Mouse (Mus musculus) ES-E14 (cell line): ENCODE measurements around the gene 4931422A03Rik. TPM values are rescaled to one million over a fixed set of nuclear protein-coding genes. Genes with fewer than 3 reads are reported as not detected.
A peak's percentile ranks its signal among the peaks of the same experiment; 100 is the strongest.

ENCODE experiments used
- DNase-seq: peaks from one replicate; pipeline ENCODE4 v3.0.0-alpha.2; 2013; ENCODE audit warnings: low read depth, low spot score
- H3K27ac ChIP-seq: 2 replicates; pipeline ENCODE4 v1.5.1; 2012; ENCODE audit warnings: low read depth, mild to moderate bottlenecking, low read length, moderate library complexity, mixed read lengths; ENCODE audit not compliant: poor library complexity, insufficient read depth, severe bottlenecking
- H3K36me3 ChIP-seq: 2 replicates; pipeline ENCODE4 v1.6.1; 2012; ENCODE audit warnings: mild to moderate bottlenecking, low read length, moderate library complexity, mixed read lengths; ENCODE audit not compliant: control insufficient read depth, poor library complexity, insufficient read depth, severe bottlenecking
- H3K4me1 ChIP-seq, 2 experiments: fragments of 150-350 bp in 1 of 2; sonication (generic) in 1 of 2; 2 replicates each; pipeline ENCODE4 v1.6.1; 2012; ENCODE audit warnings: low read length in 2 of 2, mild to moderate bottlenecking in 1 of 2, mixed read lengths in 1 of 2; ENCODE audit not compliant: control insufficient read depth in 2 of 2, insufficient read depth in 2 of 2, poor library complexity in 1 of 2
- H3K4me3 ChIP-seq, 2 experiments: fragments of 150-350 bp in 1 of 2; sonication (generic) in 1 of 2; 2 replicates each; pipeline ENCODE4 v1.5.1; 2012; ENCODE audit warnings: low read length in 2 of 2, low read depth in 1 of 2, mild to moderate bottlenecking in 1 of 2, mixed read lengths in 1 of 2; ENCODE audit not compliant: insufficient read depth in 1 of 2, poor library complexity in 1 of 2, severe bottlenecking in 1 of 2
- H3K9ac ChIP-seq: 2 replicates; pipeline ENCODE4 v1.6.1; 2012; ENCODE audit warnings: low read depth, mild to moderate bottlenecking, low read length, mixed read lengths; ENCODE audit not compliant: poor library complexity, insufficient read depth, severe bottlenecking
- H3K9me3 ChIP-seq: fragments of 150-350 bp; sonication (generic); 2 replicates; pipeline ENCODE4 v1.6.1; 2012; ENCODE audit warnings: low read depth, mild to moderate bottlenecking, low read length; ENCODE audit not compliant: control insufficient read depth, insufficient read depth
- CHD2 ChIP-seq: IDR thresholded peaks from 2 replicates; pipeline ENCODE4 v1.6.1; 2014; ENCODE audit warnings: mild to moderate bottlenecking, low read depth, low read length, inconsistent platforms
- HCFC1 ChIP-seq: IDR thresholded peaks from 2 replicates; pipeline ENCODE4 v1.6.1; 2012; ENCODE audit warnings: low read length, inconsistent platforms, borderline replicate concordance; ENCODE audit not compliant: insufficient read depth
- MAFK ChIP-seq: IDR thresholded peaks from 2 replicates; pipeline ENCODE4 v1.6.1; 2014; ENCODE audit warnings: mild to moderate bottlenecking, low read depth, low read length, inconsistent platforms; ENCODE audit not compliant: insufficient read depth
- ZC3H11A ChIP-seq: IDR thresholded peaks from 2 replicates; pipeline ENCODE4 v1.6.1; 2012; ENCODE audit warnings: low read depth, mild to moderate bottlenecking, inconsistent platforms, low read length, borderline replicate concordance
- ZNF384 ChIP-seq: IDR thresholded peaks from 2 replicates; pipeline ENCODE4 v1.6.1; 2012; ENCODE audit warnings: low read depth, low read length, inconsistent platforms
- in situ Hi-C, 2 experiments: fragments of 600-800 bp; cut with MboI; formaldehyde crosslinking; loops; one replicate each; pipeline ENCODE4 v1.15.1; 2025; ENCODE audit warnings: low sequenced_read_pairs in 2 of 2, inconsistent platforms in 1 of 2; ENCODE audit not compliant: unreplicated experiment in 2 of 2
- total RNA-seq: library from RNA; depleted of rRNA; stranded (reverse); fragments of 300-350 nt; gene quantifications from 2 replicates; pipeline ENCODE4 v1.2.3, GENCODE M21; 2012

Gene 4931422A03Rik
- total RNA-seq, 1 experiment = 0.54 TPM

- Histone ChIP-seq H3K27ac (no peak overlapping the region), H3K9ac (no peak overlapping the region), H3K9me3 (no peaks in the 10 kb centered on the region), H3K4me3 (no peak overlapping the region), H3K4me1 (peaks cover 0 to 2% of the 10 kb centered on the region in 2 experiments; a peak in 1 of 4 replicates), H3K36me3 (peaks cover 3% of the 10 kb centered on the region; the same call in 1 of the 2 replicates)
- in situ Hi-C loops = no loop called here
- no peak for DNase-seq
- no peak for TF ChIP-seq CHD2
- TF ChIP-seq ZC3H11A = no peak
- no peak for TF ChIP-seq HCFC1
- TF ChIP-seq MAFK = no peak
- TF ChIP-seq ZNF384 = no peak
Observed at GRCm38 (mm10) chr2:104030381-104030780, 2.2 kb upstream of the 4931422A03Rik start.

GRCm38 (mm10) chr2:104029074-104029473 is 913 bp upstream of the 4931422A03Rik start:
- Histone ChIP-seq H3K36me3 (peaks cover under 1% of the 10 kb centered on the region; the same call in 1 of the 2 replicates), H3K4me1 (peaks cover 0 to 2% of the 10 kb centered on the region in 2 experiments; a peak in 1 of 4 replicates), H3K9ac (no peak overlapping the region), H3K27ac (no peak overlapping the region), H3K4me3 (no peak overlapping the region), H3K9me3 (no peaks in the 10 kb centered on the region)
- in situ Hi-C loops = no loop called here
- DNase-seq = no peak
- TF ChIP-seq MAFK (no peak), HCFC1 (no peak), ZNF384 (no peak), CHD2 (no peak), ZC3H11A (no peak)

- no peaks in the 10 kb centered on the region for H3K9me3 ChIP-seq
- in situ Hi-C loops = no loop called here
- TF ChIP-seq ZC3H11A (no peak), ZNF384 (no peak), MAFK (no peak), HCFC1 (no peak), CHD2 (no peak)
- H3K4me1 ChIP-seq = peaks cover 0 to 2% of the 10 kb centered on the region in 2 experiments; a peak in 1 of 4 replicates
- no peak within 1 kb of the TSS for H3K27ac ChIP-seq
- H3K9ac ChIP-seq = peak within 1 kb of the TSS; percentile 90
- H3K4me3 ChIP-seq = peak within 1 kb of the TSS; percentile 86 to 96
- DNase-seq = no peak
- no peaks in the 10 kb centered on the region for H3K36me3 ChIP-seq
Observed at GRCm38 (mm10) chr2:104027458-104028138, 563 bp downstream of the 4931422A03Rik start, which contains the start of gene Fbxo3. Fbxo3 (plus strand) TSS chr2:104027721.

GRCm38 (mm10) chr2:104024656-104025055 is 3.5 kb downstream of the 4931422A03Rik start:
- in situ Hi-C loops = no loop called here

More at GRCm38 (mm10) chr2:104024656-104025055, 3.5 kb downstream of the 4931422A03Rik start:
- H3K36me3 ChIP-seq = no peaks in the 10 kb centered on the region
- H3K9me3 ChIP-seq = no peaks in the 10 kb centered on the region
- peaks cover 0 to 2% of the 10 kb centered on the region in 2 experiments; a peak in 1 of 4 replicates for H3K4me1 ChIP-seq
- TF ChIP-seq MAFK (no peak), ZNF384 (no peak), HCFC1 (no peak), ZC3H11A (no peak), CHD2 (no peak)
- H3K4me3 ChIP-seq = no peak overlapping the region
- DNase-seq = no peak
- no peak overlapping the region for H3K9ac ChIP-seq
- H3K27ac ChIP-seq = no peak overlapping the region
